Mouse (Mus musculus): ENCODE measurements around the gene Shld1.

The Shld1 gene

GRCm38 (mm10) chr2:132721844-132722243 is 35.1 kb downstream of the Shld1 start:
- DNase-seq (ENCODE audit: low read depth, low spot score), result no peak

GRCm38 (mm10) chr2:132723958-132724431 is 37.3 kb downstream of the Shld1 start:
- no peak for DNase-seq (ENCODE audit: low read depth, low spot score)

- DNase-seq (ENCODE audit: low read depth, low spot score), result no peak
These were observed 37.8 kb downstream of the Shld1 start for GRCm38 (mm10) chr2:132724561-132724960.

- DNase-seq (ENCODE audit: low read depth, low spot score), result no peak
These were observed 38.7 kb downstream of the Shld1 start for GRCm38 (mm10) chr2:132725376-132725905.

- no peak for DNase-seq (ENCODE audit: low read depth, low spot score)
These were observed 39.4 kb downstream of the Shld1 start for GRCm38 (mm10) chr2:132726156-132726555.

GRCm38 (mm10) chr2:132732940-132733339 is 46.2 kb downstream of the Shld1 start:
- no peak for DNase-seq (ENCODE audit: low read depth, low spot score)

GRCm38 (mm10) chr2:132733603-132734573 is 47.2 kb downstream of the Shld1 start:
- no peak for DNase-seq (ENCODE audit: low read depth, low spot score)

GRCm38 (mm10) chr2:132738816-132739432 is 52.2 kb downstream of the Shld1 start:
- DNase-seq (ENCODE audit: low read depth, low spot score), result no peak

- no peak for DNase-seq (ENCODE audit: low read depth, low spot score)
These were observed 55.2 kb downstream of the Shld1 start for GRCm38 (mm10) chr2:132741862-132742347.

GRCm38 (mm10) chr2:132744866-132745265 is 58.1 kb downstream of the Shld1 start:
- DNase-seq (ENCODE audit: low read depth, low spot score), result no peak

- DNase-seq (ENCODE audit: low read depth, low spot score), result no peak
These were observed 59.4 kb downstream of the Shld1 start for GRCm38 (mm10) chr2:132746108-132746507.

- no peak for DNase-seq (ENCODE audit: low read depth, low spot score)
These were observed 64.0 kb downstream of the Shld1 start for GRCm38 (mm10) chr2:132750726-132751125.

GRCm38 (mm10) chr2:132751141-132752066 is 64.7 kb downstream of the Shld1 start:
- no peak for DNase-seq (ENCODE audit: low read depth, low spot score)

GRCm38 (mm10) chr2:132752398-132752797 is 65.7 kb downstream of the Shld1 start:
- DNase-seq (ENCODE audit: low read depth, low spot score), result no peak

GRCm38 (mm10) chr2:132753137-132753536 is 66.4 kb downstream of the Shld1 start:
- DNase-seq (ENCODE audit: low read depth, low spot score), result no peak

- DNase-seq (ENCODE audit: low read depth, low spot score), result no peak
These were observed 71.2 kb downstream of the Shld1 start for GRCm38 (mm10) chr2:132757911-132758310.

GRCm38 (mm10) chr2:132770822-132771221 is 84.1 kb downstream of the Shld1 start:
- DNase-seq (ENCODE audit: low read depth, low spot score), result no peak

- DNase-seq (ENCODE audit: low read depth, low spot score), result no peak
These were observed 94.2 kb downstream of the Shld1 start, which contains the start of gene Chgb for GRCm38 (mm10) chr2:132780978-132781377. TSS of gene Chgb (plus strand) at chr2:132781278.

- peak; percentile 90 for DNase-seq (ENCODE audit: low read depth, low spot score)
These were observed 94.8 kb downstream of the Shld1 start for GRCm38 (mm10) chr2:132781439-132782068.

- no peak for DNase-seq (ENCODE audit: low read depth, low spot score)
These were observed 97.3 kb downstream of the Shld1 start for GRCm38 (mm10) chr2:132784039-132784438.

Measured in WW6 (cell line).